Mouse (Mus musculus): ENCODE data around the gene Arhgdia. TPM values are rescaled to one million over a fixed set of nuclear protein-coding genes. Genes with fewer than 3 reads are reported as not detected.
A peak's percentile ranks its signal among the peaks of the same experiment; 100 is the strongest.
"Not testable (repeated sequence)": the region's sequence is repeated elsewhere in the genome, so short reads cannot be mapped to it uniquely, and the experiment has no call there.

Gene Arhgdia
- polyA plus RNA-seq, 1 experiment from 2014 or later = 597 TPM

- ATAC-seq (ENCODE audit: insufficient number of reproducible peaks, low FRiP score, low TSS enrichment, low read depth) (no peak), DNase-seq (ENCODE audit: low spot score) (no peak)
- Histone ChIP-seq H3K4me1 (ENCODE audit: control insufficient read depth, insufficient read depth, low read length) (no peaks in the 10 kb centered on the region), H3K27me3 (ENCODE audit: control insufficient read depth, insufficient read depth, low read length) (no peaks in the 10 kb centered on the region), H3K4me3 (ENCODE audit: low read depth, low read length) (no peak overlapping the region), H3K9me3 (ENCODE audit: control insufficient read depth, low read length) (no peaks in the 10 kb centered on the region), H3K4me2 (ENCODE audit: low read depth, severe bottlenecking) (no peak overlapping the region), H3K36me3 (ENCODE audit: control insufficient read depth, insufficient read depth, low read length) (peaks cover 75% of the 10 kb centered on the region), H3K9ac (ENCODE audit: low read length) (no peak overlapping the region), H3K27ac (replicated peaks; ENCODE audit: low read depth, low read length) (no peak overlapping the region)
- 96% methylated on average over 13 of the region's 13 CpGs for WGBS
These were observed 18.5 kb downstream of the Arhgdia start for GRCm38 (mm10) chr11:120562949-120563348.

GRCm38 (mm10) chr11:120560952-120561728, 20.3 kb downstream of the Arhgdia start:
- H3K27ac ChIP-seq (replicated peaks; ENCODE audit: low read depth, low read length) = no peak overlapping the region
- DNase-seq (ENCODE audit: low spot score) = no peak
- H3K27me3 ChIP-seq (ENCODE audit: control insufficient read depth, insufficient read depth, low read length) = no peaks in the 10 kb centered on the region

GRCm38 (mm10) chr11:120558843-120559242, 22.6 kb downstream of the Arhgdia start:
- not testable (repeated sequence) for H3K4me1 ChIP-seq (ENCODE audit: control insufficient read depth, insufficient read depth, low read length); H3K27me3 ChIP-seq (ENCODE audit: control insufficient read depth, insufficient read depth, low read length); H3K4me2 ChIP-seq (ENCODE audit: low read depth, severe bottlenecking); H3K9ac ChIP-seq (ENCODE audit: low read length); H3K27ac ChIP-seq (replicated peaks; ENCODE audit: low read depth, low read length); DNase-seq (ENCODE audit: low spot score); H3K9me3 ChIP-seq (ENCODE audit: control insufficient read depth, low read length); H3K4me3 ChIP-seq (ENCODE audit: low read depth, low read length); ATAC-seq (ENCODE audit: insufficient number of reproducible peaks, low FRiP score, low TSS enrichment, low read depth)
- WGBS = 87% methylated on average over 6 of the region's 6 CpGs
- peaks cover 42% of the 10 kb centered on the region for H3K36me3 ChIP-seq (ENCODE audit: control insufficient read depth, insufficient read depth, low read length)

More at GRCm38 (mm10) chr11:120560952-120561728, 20.3 kb downstream of the Arhgdia start:
- ATAC-seq (ENCODE audit: insufficient number of reproducible peaks, low FRiP score, low TSS enrichment, low read depth) = no peak
- Histone ChIP-seq H3K36me3 (ENCODE audit: control insufficient read depth, insufficient read depth, low read length) (peaks cover 58% of the 10 kb centered on the region), H3K4me2 (ENCODE audit: low read depth, severe bottlenecking) (no peak overlapping the region), H3K9ac (ENCODE audit: low read length) (no peak overlapping the region), H3K9me3 (ENCODE audit: control insufficient read depth, low read length) (no peaks in the 10 kb centered on the region), H3K4me3 (ENCODE audit: low read depth, low read length) (no peak overlapping the region), H3K4me1 (ENCODE audit: control insufficient read depth, insufficient read depth, low read length) (no peaks in the 10 kb centered on the region)
- WGBS = 94% methylated on average over 13 of the region's 13 CpGs

GRCm38 (mm10) chr11:120555260-120555659, 26.2 kb downstream of the Arhgdia start:
- no peaks in the 10 kb centered on the region for H3K27me3 ChIP-seq (ENCODE audit: control insufficient read depth, insufficient read depth, low read length)
- H3K27ac ChIP-seq (replicated peaks; ENCODE audit: low read depth, low read length) = no peak overlapping the region
- DNase-seq (ENCODE audit: low spot score) (no peak), ATAC-seq (ENCODE audit: insufficient number of reproducible peaks, low FRiP score, low TSS enrichment, low read depth) (no peak)
- no peaks in the 10 kb centered on the region for H3K9me3 ChIP-seq (ENCODE audit: control insufficient read depth, low read length)
- peaks cover 9% of the 10 kb centered on the region; the same call in 1 of the 2 replicates for H3K36me3 ChIP-seq (ENCODE audit: control insufficient read depth, insufficient read depth, low read length)
- H3K4me2 ChIP-seq (ENCODE audit: low read depth, severe bottlenecking) = no peak overlapping the region
- H3K4me1 ChIP-seq (ENCODE audit: control insufficient read depth, insufficient read depth, low read length) = 0 out of 2 replicates have a peak, but pooled peaks cover under 1% of the 10 kb centered on the region
- H3K4me3 ChIP-seq (ENCODE audit: low read depth, low read length) = no peak overlapping the region
- 79% methylated on average over 2 of the region's 2 CpGs for WGBS
- no peak overlapping the region for H3K9ac ChIP-seq (ENCODE audit: low read length)

GRCm38 (mm10) chr11:120554834-120555233, 26.6 kb downstream of the Arhgdia start:
- no peak overlapping the region for H3K4me2 ChIP-seq (ENCODE audit: low read depth, severe bottlenecking)
- ATAC-seq (ENCODE audit: insufficient number of reproducible peaks, low FRiP score, low TSS enrichment, low read depth) = no peak
- no peak overlapping the region for H3K9ac ChIP-seq (ENCODE audit: low read length)

GRCm38 (mm10) chr11:120552736-120553135, 28.7 kb downstream of the Arhgdia start:
- H3K27me3 ChIP-seq (ENCODE audit: control insufficient read depth, insufficient read depth, low read length) = no peaks in the 10 kb centered on the region
- ATAC-seq (ENCODE audit: insufficient number of reproducible peaks, low FRiP score, low TSS enrichment, low read depth) = no peak
- H3K4me2 ChIP-seq (ENCODE audit: low read depth, severe bottlenecking) = no peak overlapping the region
- 80% methylated on average over 5 of the region's 5 CpGs for WGBS
- H3K36me3 ChIP-seq (ENCODE audit: control insufficient read depth, insufficient read depth, low read length) = no peaks in the 10 kb centered on the region; the same call in 1 of the 2 replicates
- H3K27ac ChIP-seq (replicated peaks; ENCODE audit: low read depth, low read length) = no peak overlapping the region
- DNase-seq (ENCODE audit: low spot score) = no peak
- H3K9me3 ChIP-seq (ENCODE audit: control insufficient read depth, low read length) = no peaks in the 10 kb centered on the region
- H3K4me3 ChIP-seq (ENCODE audit: low read depth, low read length) = no peak overlapping the region
- no peak overlapping the region for H3K9ac ChIP-seq (ENCODE audit: low read length)
- peaks cover 13% of the 10 kb centered on the region for H3K4me1 ChIP-seq (ENCODE audit: control insufficient read depth, insufficient read depth, low read length)

More at GRCm38 (mm10) chr11:120554834-120555233, 26.6 kb downstream of the Arhgdia start:
- no peak for DNase-seq (ENCODE audit: low spot score)
- Histone ChIP-seq H3K9me3 (ENCODE audit: control insufficient read depth, low read length) (no peaks in the 10 kb centered on the region), H3K4me3 (ENCODE audit: low read depth, low read length) (no peak overlapping the region), H3K4me1 (ENCODE audit: control insufficient read depth, insufficient read depth, low read length) (0 out of 2 replicates have a peak, but pooled peaks cover 3% of the 10 kb centered on the region), H3K36me3 (ENCODE audit: control insufficient read depth, insufficient read depth, low read length) (peaks cover 4% of the 10 kb centered on the region; the same call in 1 of the 2 replicates), H3K27me3 (ENCODE audit: control insufficient read depth, insufficient read depth, low read length) (no peaks in the 10 kb centered on the region), H3K27ac (replicated peaks; ENCODE audit: low read depth, low read length) (no peak overlapping the region)
- 82% methylated on average over 7 of the region's 7 CpGs for WGBS

- Histone ChIP-seq H3K4me2 (ENCODE audit: low read depth, severe bottlenecking) (peak within 1 kb of the TSS; percentile 88), H3K9ac (ENCODE audit: low read length) (peak within 1 kb of the TSS; percentile 98), H3K27ac (replicated peaks; ENCODE audit: low read depth, low read length) (0 out of 2 replicates have a peak within 1 kb of the TSS, but pooled peaks have one; percentile 10), H3K27me3 (ENCODE audit: control insufficient read depth, insufficient read depth, low read length) (no peaks in the 10 kb centered on the region), H3K4me1 (ENCODE audit: control insufficient read depth, insufficient read depth, low read length) (peaks cover 15% of the 10 kb centered on the region), H3K36me3 (ENCODE audit: control insufficient read depth, insufficient read depth, low read length) (no peaks in the 10 kb centered on the region; the same call in 1 of the 2 replicates), H3K9me3 (ENCODE audit: control insufficient read depth, low read length) (no peaks in the 10 kb centered on the region), H3K4me3 (ENCODE audit: low read depth, low read length) (peak within 1 kb of the TSS; percentile 95)
- ATAC-seq (ENCODE audit: insufficient number of reproducible peaks, low FRiP score, low TSS enrichment, low read depth) (no peak), DNase-seq (ENCODE audit: low spot score) (no peak)
- WGBS = 95% methylated on average over 28 of the region's 28 CpGs
These were observed 30.5 kb downstream of the Arhgdia start, which contains the start of gene Ppp1r27 for GRCm38 (mm10) chr11:120550810-120551440. TSS of gene Ppp1r27 (minus strand) at chr11:120551132.

GRCm38 (mm10) chr11:120549986-120550809, 31.2 kb downstream of the Arhgdia start:
- WGBS = 68% methylated on average over 11 of the region's 11 CpGs
- DNase-seq (ENCODE audit: low spot score) (peak; percentile 24), ATAC-seq (ENCODE audit: insufficient number of reproducible peaks, low FRiP score, low TSS enrichment, low read depth) (0 out of 2 replicates have a peak, but pooled peaks have one; percentile 26)
- Histone ChIP-seq H3K9me3 (ENCODE audit: control insufficient read depth, low read length) (no peaks in the 10 kb centered on the region), H3K36me3 (ENCODE audit: control insufficient read depth, insufficient read depth, low read length) (no peaks in the 10 kb centered on the region; the same call in 1 of the 2 replicates), H3K9ac (ENCODE audit: low read length) (peak overlapping the region; percentile 98), H3K4me1 (ENCODE audit: control insufficient read depth, insufficient read depth, low read length) (peaks cover 15% of the 10 kb centered on the region), H3K4me2 (ENCODE audit: low read depth, severe bottlenecking) (peak overlapping the region; percentile 88), H3K27ac (replicated peaks; ENCODE audit: low read depth, low read length) (0 out of 2 replicates have a peak overlapping the region, but pooled peaks have one; percentile 10), H3K4me3 (ENCODE audit: low read depth, low read length) (peak overlapping the region; percentile 95), H3K27me3 (ENCODE audit: control insufficient read depth, insufficient read depth, low read length) (no peaks in the 10 kb centered on the region)
